Mouse (Mus musculus): ENCODE data around the gene Tmem94.

GRCm38 (mm10) chr11:115806154-115806553, 40.9 kb downstream of the Tmem94 start:
- TF ChIP-seq POLR2A (IDR thresholded peaks at IDR 0.05; ENCODE audit: low read depth, low read length): no peak
- no peak for TF ChIP-seq CTCF (IDR thresholded peaks at IDR 0.05; ENCODE audit: extremely low read depth, insufficient read depth, insufficient read length, insufficient replicate concordance)
